Mouse (Mus musculus): ENCODE data around the gene Abhd16b. TPM values are rescaled to one million over a fixed set of nuclear protein-coding genes. Genes with fewer than 3 reads are reported as not detected.

Abhd16b gene
- total and polyA plus RNA-seq, 2 experiments from 2014 or later, result not detected

DNA sequence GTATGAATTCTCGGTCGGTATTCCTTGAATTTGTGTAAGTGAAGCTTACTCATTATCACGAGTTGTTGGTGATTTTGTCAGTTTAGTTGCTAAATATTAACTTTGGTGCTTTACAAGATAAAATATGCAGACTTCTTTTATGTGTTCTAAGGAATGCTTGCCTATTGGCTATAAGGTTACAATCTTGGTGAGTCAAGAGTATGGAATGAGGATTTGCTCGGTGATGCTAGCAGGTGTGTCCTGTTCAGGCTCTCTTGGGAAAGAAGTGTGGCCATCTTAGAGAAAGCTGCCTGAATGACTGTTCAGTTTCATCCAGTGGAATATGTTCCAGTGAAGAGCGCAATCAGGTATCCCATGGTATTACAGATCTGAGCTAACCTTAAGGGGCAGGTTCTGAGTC lies 32.5 kb downstream of the Abhd16b start:
- Histone ChIP-seq H3K9ac (replicated peaks; ENCODE audit: low read depth, low read length) (no peak overlapping the region), H3K9me3 (replicated peaks; ENCODE audit: control insufficient read depth, low read length) (0 out of 2 replicates have a peak, but pooled peaks cover 2% of the 10 kb centered on the region), H3K36me3 (replicated peaks; ENCODE audit: control insufficient read depth, insufficient read depth, low read length) (no peaks in the 10 kb centered on the region; the same call in none of the 2 replicates), H3K4me3 (ENCODE audit: low read depth, low read length) (no peak overlapping the region), H3K4me2 (ENCODE audit: low read depth, low read length) (no peak overlapping the region), H3K4me1 (ENCODE audit: control insufficient read depth, insufficient read depth) (peaks cover 15% of the 10 kb centered on the region), H3K27ac (ENCODE audit: low read depth) (no peak overlapping the region), H3K27me3 (ENCODE audit: control insufficient read depth, insufficient read depth, low read length) (no peaks in the 10 kb centered on the region)
- DNase-seq (ENCODE audit: low spot score) (no peak), ATAC-seq (ENCODE audit: insufficient read depth, low read depth) (no peak)
- 74% methylated on average over 5 of the region's 5 CpGs for WGBS
- no peak for TF ChIP-seq CTCF (IDR thresholded peaks at IDR 0.05; ENCODE audit: low read depth)
- no peak for TF ChIP-seq EP300 (IDR thresholded peaks at IDR 0.05; ENCODE audit: low read depth)

DNA sequence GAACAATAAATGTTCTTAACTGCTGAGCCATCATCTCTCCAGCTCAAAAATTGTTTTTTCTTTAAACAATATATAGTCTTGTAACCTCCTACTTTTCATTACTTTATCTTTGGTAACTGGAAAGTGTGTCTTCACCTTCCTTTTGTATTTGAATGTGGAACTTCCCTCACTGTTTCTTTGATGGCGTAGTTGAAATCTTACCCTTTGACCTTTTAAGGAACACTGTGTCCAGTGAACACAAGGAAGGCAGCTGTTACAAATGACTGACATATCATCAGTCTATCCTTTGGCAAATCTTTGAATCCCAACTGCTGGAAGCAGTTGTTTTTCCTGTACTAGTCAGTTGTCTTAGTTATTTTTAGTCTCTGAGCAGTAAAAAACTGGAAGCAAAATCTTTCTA lies 36.1 kb downstream of the Abhd16b start:
- ATAC-seq (ENCODE audit: insufficient read depth, low read depth) (no peak), DNase-seq (ENCODE audit: low spot score) (no peak)
- H3K9me3 ChIP-seq (replicated peaks; ENCODE audit: control insufficient read depth, low read length), result 0 out of 2 replicates have a peak, but pooled peaks cover 5% of the 10 kb centered on the region
- no peak overlapping the region for H3K27ac ChIP-seq (ENCODE audit: low read depth)
- no peak overlapping the region for H3K4me2 ChIP-seq (ENCODE audit: low read depth, low read length)
- no peak overlapping the region for H3K9ac ChIP-seq (replicated peaks; ENCODE audit: low read depth, low read length)
- peaks cover 4% of the 10 kb centered on the region for H3K36me3 ChIP-seq (replicated peaks; ENCODE audit: control insufficient read depth, insufficient read depth, low read length)
- H3K4me1 ChIP-seq (ENCODE audit: control insufficient read depth, insufficient read depth), result no peaks in the 10 kb centered on the region; the same call in 1 of the 2 replicates
- H3K27me3 ChIP-seq (ENCODE audit: control insufficient read depth, insufficient read depth, low read length), result no peaks in the 10 kb centered on the region
- no peak overlapping the region for H3K4me3 ChIP-seq (ENCODE audit: low read depth, low read length)
- 88% methylated on average over 1 of the region's 1 CpGs for WGBS
- no peak for TF ChIP-seq CTCF (IDR thresholded peaks at IDR 0.05; ENCODE audit: low read depth)
- no peak for TF ChIP-seq EP300 (IDR thresholded peaks at IDR 0.05; ENCODE audit: low read depth)

GRCm38 (mm10) chr2:181532589-181532988 lies 39.6 kb downstream of the Abhd16b start:
- no peak for ATAC-seq (ENCODE audit: insufficient read depth, low read depth)
- no peak overlapping the region for H3K4me2 ChIP-seq (ENCODE audit: low read depth, low read length)
- 0 out of 2 replicates have a peak, but pooled peaks cover 5% of the 10 kb centered on the region for H3K9me3 ChIP-seq (replicated peaks; ENCODE audit: control insufficient read depth, low read length)
- no peak for DNase-seq (ENCODE audit: low spot score)
- WGBS, result 94% methylated on average over 3 of the region's 3 CpGs
- H3K27me3 ChIP-seq (ENCODE audit: control insufficient read depth, insufficient read depth, low read length), result no peaks in the 10 kb centered on the region
- H3K9ac ChIP-seq (replicated peaks; ENCODE audit: low read depth, low read length), result no peak overlapping the region
- H3K27ac ChIP-seq (ENCODE audit: low read depth), result no peak overlapping the region
- H3K36me3 ChIP-seq (replicated peaks; ENCODE audit: control insufficient read depth, insufficient read depth, low read length), result peaks cover 4% of the 10 kb centered on the region
- H3K4me1 ChIP-seq (ENCODE audit: control insufficient read depth, insufficient read depth), result peaks cover 2% of the 10 kb centered on the region; the same call in 1 of the 2 replicates
- no peak overlapping the region for H3K4me3 ChIP-seq (ENCODE audit: low read depth, low read length)
- TF ChIP-seq EP300 (IDR thresholded peaks at IDR 0.05; ENCODE audit: low read depth) (no peak), CTCF (IDR thresholded peaks at IDR 0.05; ENCODE audit: low read depth) (no peak)

GRCm38 (mm10) chr2:181536410-181536809 lies 43.4 kb downstream of the Abhd16b start:
- 0 out of 2 replicates have a peak, but pooled peaks cover 4% of the 10 kb centered on the region for H3K36me3 ChIP-seq (replicated peaks; ENCODE audit: control insufficient read depth, insufficient read depth, low read length)

DNA sequence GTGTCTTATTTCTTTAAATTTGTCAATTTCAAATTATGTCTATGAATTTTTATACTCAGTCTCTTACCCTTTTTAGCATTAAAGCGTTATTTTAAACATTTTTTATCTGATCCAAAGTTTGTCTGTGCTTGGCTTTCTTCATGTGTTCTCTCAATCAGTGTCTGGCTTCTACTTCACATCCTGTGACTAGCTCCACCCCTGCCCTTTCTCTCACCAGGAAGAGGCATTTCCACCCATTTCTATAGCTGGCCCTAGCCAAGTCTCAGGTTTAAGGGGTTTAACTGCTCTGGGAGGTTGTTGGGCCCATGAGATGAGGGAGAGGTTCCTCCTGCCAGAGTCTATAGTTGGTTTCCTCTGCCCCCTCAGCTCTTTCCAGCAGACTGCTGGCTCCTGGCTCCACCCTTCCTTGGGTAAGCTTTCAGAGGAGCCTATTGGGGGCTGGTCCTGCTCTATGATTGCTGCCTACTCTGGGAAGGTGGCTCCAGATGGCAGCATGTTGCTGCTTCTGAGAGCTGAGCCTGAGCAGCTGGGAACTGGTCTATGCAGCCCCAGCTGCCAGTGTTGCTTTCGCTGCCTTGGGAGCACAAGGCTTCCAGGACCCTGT lies 44.5 kb downstream of the Abhd16b start:
- Histone ChIP-seq H3K9ac (replicated peaks; ENCODE audit: low read depth, low read length) (no peak overlapping the region), H3K4me2 (ENCODE audit: low read depth, low read length) (peak overlapping the region; percentile 10; the same call in 1 of the 2 replicates), H3K4me1 (ENCODE audit: control insufficient read depth, insufficient read depth) (peaks cover 8% of the 10 kb centered on the region; the same call in 1 of the 2 replicates), H3K36me3 (replicated peaks; ENCODE audit: control insufficient read depth, insufficient read depth, low read length) (0 out of 2 replicates have a peak, but pooled peaks cover under 1% of the 10 kb centered on the region), H3K27ac (ENCODE audit: low read depth) (peak overlapping the region; percentile 63), H3K9me3 (replicated peaks; ENCODE audit: control insufficient read depth, low read length) (no peaks in the 10 kb centered on the region), H3K27me3 (ENCODE audit: control insufficient read depth, insufficient read depth, low read length) (no peaks in the 10 kb centered on the region), H3K4me3 (ENCODE audit: low read depth, low read length) (no peak overlapping the region)
- 48% methylated on average over 2 of the region's 2 CpGs for WGBS
- DNase-seq (ENCODE audit: low spot score) (peak; percentile 35), ATAC-seq (ENCODE audit: insufficient read depth, low read depth) (peak; percentile 83)
- TF ChIP-seq EP300 (IDR thresholded peaks at IDR 0.05; ENCODE audit: low read depth), result no peak
- 0 out of 2 replicates have a peak, but pooled peaks have one; percentile 7 for TF ChIP-seq CTCF (IDR thresholded peaks at IDR 0.05; ENCODE audit: low read depth)

More at GRCm38 (mm10) chr2:181536410-181536809, 43.4 kb downstream of the Abhd16b start:
- DNase-seq (ENCODE audit: low spot score) (no peak), ATAC-seq (ENCODE audit: insufficient read depth, low read depth) (no peak)
- Histone ChIP-seq H3K27me3 (ENCODE audit: control insufficient read depth, insufficient read depth, low read length) (no peaks in the 10 kb centered on the region), H3K9ac (replicated peaks; ENCODE audit: low read depth, low read length) (no peak overlapping the region), H3K4me2 (ENCODE audit: low read depth, low read length) (no peak overlapping the region), H3K9me3 (replicated peaks; ENCODE audit: control insufficient read depth, low read length) (no peaks in the 10 kb centered on the region), H3K4me3 (ENCODE audit: low read depth, low read length) (no peak overlapping the region), H3K27ac (ENCODE audit: low read depth) (0 out of 2 replicates have a peak overlapping the region, but pooled peaks have one; percentile 15), H3K4me1 (ENCODE audit: control insufficient read depth, insufficient read depth) (peaks cover 8% of the 10 kb centered on the region; the same call in 1 of the 2 replicates)
- no peak for TF ChIP-seq CTCF (IDR thresholded peaks at IDR 0.05; ENCODE audit: low read depth)
- TF ChIP-seq EP300 (IDR thresholded peaks at IDR 0.05; ENCODE audit: low read depth), result no peak
- 76% methylated on average over 2 of the region's 2 CpGs for WGBS

Data from heart, postnatal 0 days (tissue).